27 mouse cellular contexts compared by ENCODE assay signal in genomic region chr5:71608735-71609134, GRCm38 (mm10). TPM values are rescaled to one million over a fixed set of nuclear protein-coding genes. Genes with fewer than 3 reads are reported as not detected.
"Had no signal": no experiment of that assay in that cellular context is flagged by ENCODE, and none has a peak within 500 bp of the region (broad histone marks: within the 10 kb centered on the region; RNA-seq: fewer than 3 reads in every experiment).

No protein-coding gene starts in this region.

- H3K4me1 ChIP-seq: heart, embryonic 10.5 days; hindbrain, embryonic 10.5 days; hindbrain, embryonic 12.5 days; intestine, embryonic 15.5 days; limb, embryonic 10.5 days; liver, embryonic 13.5 days; liver, embryonic 15.5 days had no signal

- H3K4me3 ChIP-seq: gastrocnemius, adult 2 months; heart, embryonic 10.5 days; heart, embryonic 12.5 days; hindbrain, embryonic 10.5 days; hindbrain, embryonic 12.5 days; intestine, embryonic 15.5 days; limb, embryonic 10.5 days; limb, embryonic 12.5 days; liver, embryonic 13.5 days; liver, embryonic 15.5 days had no signal

- DNase-seq: gastrocnemius, adult 2 months; gastrocnemius, postnatal 10 days; gastrocnemius, postnatal 25 days; heart, adult 18-20 months; heart, postnatal 10 days; heart, postnatal 4 days; kidney, adult 18-20 months; kidney, adult 8-10 months; kidney, postnatal 10 days; kidney, postnatal 25 days; kidney, postnatal 4 days; liver; liver, embryonic 13.5 days had no signal

- H3K36me3 ChIP-seq: heart, embryonic 10.5 days; heart, embryonic 12.5 days; hindbrain, embryonic 10.5 days; hindbrain, embryonic 12.5 days; intestine, embryonic 15.5 days; limb, embryonic 10.5 days; limb, embryonic 12.5 days; liver, embryonic 13.5 days; liver, embryonic 15.5 days had no signal

- H3K9me3 ChIP-seq: heart, embryonic 10.5 days; heart, embryonic 12.5 days; hindbrain, embryonic 10.5 days; hindbrain, embryonic 12.5 days; intestine, embryonic 15.5 days; limb, embryonic 10.5 days; limb, embryonic 12.5 days; liver, embryonic 13.5 days; liver, embryonic 15.5 days had no signal

- H3K4me2 ChIP-seq: heart, embryonic 12.5 days; hindbrain, embryonic 12.5 days; hindbrain, embryonic 14.5 days; intestine, embryonic 15.5 days; limb, embryonic 12.5 days; liver, embryonic 11.5 days; liver, embryonic 13.5 days; liver, embryonic 15.5 days had no signal

- H3K9ac ChIP-seq: heart, embryonic 12.5 days; hindbrain, embryonic 12.5 days; hindbrain, embryonic 14.5 days; intestine, embryonic 15.5 days; limb, embryonic 12.5 days; liver, embryonic 13.5 days; liver, embryonic 15.5 days had no signal

- H3K27me3 ChIP-seq: heart, embryonic 12.5 days; hindbrain, embryonic 12.5 days; intestine, embryonic 15.5 days; limb, embryonic 12.5 days; liver, embryonic 13.5 days; liver, embryonic 15.5 days had no signal

- ATAC-seq: hindbrain, embryonic 16.5 days; inflammation-experienced regulatory T-cells, adult 6 months; intestine, embryonic 15.5 days; intestine, postnatal 0 days had no signal

- H3K27ac ChIP-seq: gastrocnemius, adult 2 months; heart, embryonic 10.5 days; hindbrain, embryonic 10.5 days; hindbrain, embryonic 12.5 days; hindbrain, embryonic 14.5 days; intestine, embryonic 15.5 days; limb, embryonic 10.5 days; limb, embryonic 12.5 days; liver, embryonic 13.5 days; liver, embryonic 15.5 days had no signal

RNA-seq across cellular contexts. Expression of gene Gabrb1, which starts 49.2 kb away (rescaled TPM):
- total RNA-seq: gastrocnemius, postnatal 25 days; granulocyte monocyte progenitor cell, adult 5-6 weeks had no signal

RNA-seq across cellular contexts. Expression of gene Gabra4, which starts 49.4 kb away (rescaled TPM):
- total RNA-seq: gastrocnemius, adult 2 months; gastrocnemius, postnatal 25 days; granulocyte monocyte progenitor cell, adult 5-6 weeks; heart, adult 18-20 months had no signal
